Mouse (Mus musculus): ENCODE data around the gene Wdr49. TPM values are rescaled to one million over a fixed set of nuclear protein-coding genes. Genes with fewer than 3 reads are reported as not detected.

Gene Wdr49
- 0.29 and 0.66 TPM in 2 replicates for total RNA-seq (2023)

DNA sequence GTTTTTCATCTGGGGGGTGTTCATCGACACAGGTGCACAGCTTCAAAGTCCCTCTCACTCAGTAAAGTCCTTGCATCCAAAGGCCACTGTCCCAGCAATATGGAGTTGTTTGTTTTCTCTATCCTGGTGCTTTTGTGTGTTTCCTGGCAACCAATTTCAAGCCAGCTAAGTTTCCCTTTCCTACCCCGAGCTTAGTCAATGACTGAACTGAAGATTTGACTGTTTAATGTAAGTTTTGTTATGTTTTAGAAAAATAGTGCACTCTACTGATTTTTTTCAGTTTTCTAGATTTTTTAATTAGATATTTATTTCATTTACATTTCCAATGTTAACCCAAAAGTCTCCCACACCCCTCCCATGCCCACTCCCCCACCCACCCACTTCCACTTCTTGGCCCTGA is at the start of gene Wdr49:
Gene Wdr49 (minus strand): TSS at position 101 of the 400 bp plus-strand sequence.

GRCm38 (mm10) chr3:75269978-75270377 is 212.0 kb downstream of the Wdr49 start, which contains the start of gene Serpini2:
Gene Serpini2, minus strand, starts transcription at chr3:75270078.

Other genes with a start within 250 kb of the Wdr49 start
- not detected in 2 replicates for gene Serpini2, start 212.1 kb downstream of the Wdr49 start, total RNA-seq (2023)
- gene Pdcd10, start 74.7 kb upstream of the Wdr49 start, total RNA-seq (2023) = 91.6 and 94.1 TPM in 2 replicates
- 1.5 and 1.7 TPM in 2 replicates for gene Serpini1, start 75.4 kb upstream of the Wdr49 start, total RNA-seq (2023)

Data from neutrophil, adult 65 days (primary cell).